Mouse (Mus musculus): Measurements from ENCODE around the gene Gfod2.

Gfod2 gene

DNA sequence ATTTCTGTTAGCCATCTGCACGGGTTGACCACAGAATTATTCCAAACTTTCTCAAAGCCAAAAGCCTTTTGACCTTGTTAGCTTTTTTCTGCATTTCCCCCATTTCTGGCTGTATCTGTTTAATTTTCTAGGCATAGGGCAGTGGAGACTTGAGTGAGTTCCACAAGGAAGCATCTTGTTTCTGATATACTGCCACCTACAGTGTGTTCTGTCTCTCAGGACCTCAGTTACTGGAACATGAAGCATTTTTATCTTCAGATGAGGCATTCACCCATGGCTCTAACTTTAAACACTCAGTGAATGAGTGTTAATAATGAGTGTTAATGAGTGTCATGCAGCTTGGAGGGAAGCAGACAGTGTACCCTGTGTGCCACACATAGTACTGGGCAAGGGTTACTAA lies 80.6 kb downstream of the Gfod2 start:
- DNase-seq (ENCODE audit: low spot score): peak; percentile 20

All from MN1 (cell line).